Mouse (Mus musculus) hindbrain, embryonic 11.5 days (tissue): ENCODE data around the gene Slc1a5. TPM values are rescaled to one million over a fixed set of nuclear protein-coding genes. Genes with fewer than 3 reads are reported as not detected.
A peak's percentile ranks its signal among the peaks of the same experiment; 100 is the strongest.

Experiments
- ATAC-seq: fragments of 200-750 bp; cut with Nextera tagmentation; 2 replicates; pipeline ENCODE4 v1.8.0; 2017; ENCODE audit warnings: mild to moderate bottlenecking, moderate TSS enrichment, moderate library complexity; ENCODE audit not compliant: low FRiP score
- DNase-seq: peaks from one replicate; pipeline ENCODE4 v3.0.0-alpha.2; 2015; ENCODE audit warnings: low spot score
- H3K27ac ChIP-seq: fragments of 300-500 bp; sonication (generic); 2 replicates; pipeline ENCODE4 v1.5.1; 2014; ENCODE audit warnings: mild to moderate bottlenecking, low read depth, low read length
- H3K27me3 ChIP-seq: fragments of 300-500 bp; sonication (generic); 2 replicates; pipeline ENCODE4 v1.6.1; 2014; ENCODE audit warnings: mild to moderate bottlenecking, low read length, moderate library complexity, mixed read lengths; ENCODE audit not compliant: control insufficient read depth, insufficient read depth
- H3K36me3 ChIP-seq: fragments of 300-500 bp; sonication (generic); 2 replicates; pipeline ENCODE4 v1.6.1; 2014; ENCODE audit warnings: mild to moderate bottlenecking, low read length, moderate library complexity, mixed read lengths; ENCODE audit not compliant: control insufficient read depth, insufficient read depth
- H3K4me1 ChIP-seq: fragments of 300-500 bp; sonication (generic); replicated peaks from 2 replicates; pipeline ENCODE4 v1.6.1; 2014; ENCODE audit warnings: low read length, mixed read lengths; ENCODE audit not compliant: control insufficient read depth, insufficient read depth
- H3K4me2 ChIP-seq: fragments of 300-500 bp; sonication (generic); replicated peaks from 2 replicates; pipeline ENCODE4 v1.6.1; 2014; ENCODE audit warnings: mild to moderate bottlenecking, low read depth, low read length
- H3K4me3 ChIP-seq: fragments of 300-500 bp; sonication (generic); 2 replicates; pipeline ENCODE4 v1.5.1; 2014; ENCODE audit warnings: low read depth, low read length
- H3K9ac ChIP-seq: fragments of 300-500 bp; sonication (generic); 2 replicates; pipeline ENCODE4 v1.6.1; 2014; ENCODE audit warnings: low read depth, low read length
- H3K9me3 ChIP-seq: fragments of 300-500 bp; sonication (generic); 2 replicates; pipeline ENCODE4 v1.6.1; 2016; ENCODE audit warnings: low read length; ENCODE audit not compliant: control insufficient read depth
- WGBS: fragments of 180-500 bp; shearing (Covaris S2); extraction: QIAGEN DNeasy Blood & Tissue Kit; methylation state at CpG from one replicate; pipeline ENCODE4 v1.1.7; 2014; 5-methylcytosine and 5-hydroxymethylcytosine counted together
- polyA plus RNA-seq: library from polyadenylated mRNA; unstranded; fragments of >200 nt; fragmentation: Nextera tagmentation; extraction: Ambion mirVana; gene quantifications from 2 replicates; pipeline ENCODE4 v1.2.1, GENCODE M21; 2014

The Slc1a5 gene
- polyA plus RNA-seq, 1 experiment from 2014 or later = 15.0 TPM

GRCm38 (mm10) chr7:16810399-16810919 lies 29.3 kb downstream of the Slc1a5 start:
- 50% methylated on average over 28 of the region's 28 CpGs for WGBS
- DNase-seq (no peak), ATAC-seq (no peak; the same call in 1 of the 2 replicates)
- Histone ChIP-seq H3K9me3 (no peaks in the 10 kb centered on the region), H3K4me3 (peak overlapping the region; percentile 31), H3K9ac (0 out of 2 replicates have a peak overlapping the region, but pooled peaks have one; percentile 24), H3K27me3 (peaks cover 25% of the 10 kb centered on the region), H3K4me2 (peak overlapping the region; percentile 60), H3K27ac (no peak overlapping the region), H3K36me3 (0 out of 2 replicates have a peak, but pooled peaks cover 4% of the 10 kb centered on the region), H3K4me1 (peaks cover 16% of the 10 kb centered on the region)

- H3K4me2 ChIP-seq = peak overlapping the region; percentile 60
- DNase-seq = peak; percentile 74
- H3K9me3 ChIP-seq = no peaks in the 10 kb centered on the region
- peak overlapping the region; percentile 31 for H3K4me3 ChIP-seq
- H3K36me3 ChIP-seq = 0 out of 2 replicates have a peak, but pooled peaks cover 4% of the 10 kb centered on the region
- WGBS = 4% methylated on average over 70 of the region's 90 CpGs
- peaks cover 25% of the 10 kb centered on the region for H3K27me3 ChIP-seq
- peak; percentile 20 for ATAC-seq
- peak overlapping the region; percentile 31 for H3K27ac ChIP-seq
- peaks cover 20% of the 10 kb centered on the region for H3K4me1 ChIP-seq
- peak overlapping the region; percentile 24; the same call in 1 of the 2 replicates for H3K9ac ChIP-seq
These were observed 29.9 kb downstream of the Slc1a5 start for GRCm38 (mm10) chr7:16810920-16811648.

- ATAC-seq (no peak), DNase-seq (no peak)
- 0 out of 2 replicates have a peak, but pooled peaks cover 4% of the 10 kb centered on the region for H3K36me3 ChIP-seq
- 9% methylated on average over 17 of the region's 17 CpGs for WGBS
- H3K9ac ChIP-seq = peak overlapping the region; percentile 3
- peak overlapping the region; percentile 31; the same call in 1 of the 2 replicates for H3K27ac ChIP-seq
- H3K9me3 ChIP-seq = no peaks in the 10 kb centered on the region
- H3K4me3 ChIP-seq = peak overlapping the region; percentile 31
- peaks cover 20% of the 10 kb centered on the region for H3K4me1 ChIP-seq
- H3K27me3 ChIP-seq = peaks cover 25% of the 10 kb centered on the region
- peak overlapping the region; percentile 60 for H3K4me2 ChIP-seq
These were observed 30.5 kb downstream of the Slc1a5 start for GRCm38 (mm10) chr7:16811649-16812070.

GRCm38 (mm10) chr7:16812505-16812904 lies 31.4 kb downstream of the Slc1a5 start:
- Histone ChIP-seq H3K9ac (no peak overlapping the region), H3K36me3 (0 out of 2 replicates have a peak, but pooled peaks cover 4% of the 10 kb centered on the region), H3K9me3 (no peaks in the 10 kb centered on the region), H3K4me3 (no peak overlapping the region), H3K4me1 (peaks cover 24% of the 10 kb centered on the region), H3K27me3 (peaks cover 25% of the 10 kb centered on the region), H3K4me2 (no peak overlapping the region), H3K27ac (no peak overlapping the region)
- ATAC-seq (no peak), DNase-seq (no peak)
- WGBS = 85% methylated on average over 2 of the region's 2 CpGs

- Histone ChIP-seq H3K4me2 (peak within 1 kb of the TSS; percentile 92), H3K9me3 (no peaks in the 10 kb centered on the region), H3K27ac (peak within 1 kb of the TSS; percentile 99), H3K4me1 (peaks cover 33% of the 10 kb centered on the region), H3K27me3 (peaks cover 23% of the 10 kb centered on the region), H3K4me3 (peak within 1 kb of the TSS; percentile 98), H3K9ac (peak within 1 kb of the TSS; percentile 100), H3K36me3 (no peaks in the 10 kb centered on the region)
- peak; percentile 80 for ATAC-seq
- peak; percentile 71 for DNase-seq
- WGBS = 0% methylated on average over 1 of the region's 1 CpGs
These were observed 34.3 kb downstream of the Slc1a5 start, which contains the start of gene Strn4 for GRCm38 (mm10) chr7:16815351-16815941. Gene Strn4, plus strand, starts transcription at chr7:16815889.

GRCm38 (mm10) chr7:16816078-16816474 lies 34.9 kb downstream of the Slc1a5 start:
- ATAC-seq (peak; percentile 75), DNase-seq (peak; percentile 95)
- Histone ChIP-seq H3K9me3 (no peaks in the 10 kb centered on the region), H3K36me3 (no peaks in the 10 kb centered on the region), H3K27me3 (peaks cover 17% of the 10 kb centered on the region), H3K4me1 (peaks cover 27% of the 10 kb centered on the region), H3K9ac (peak overlapping the region; percentile 100), H3K4me3 (peak overlapping the region; percentile 98), H3K4me2 (peak overlapping the region; percentile 92), H3K27ac (peak overlapping the region; percentile 99)
- WGBS = under 1% methylated on average over 15 of the region's 55 CpGs

- DNase-seq (peak; percentile 78), ATAC-seq (peak; percentile 74)
- Histone ChIP-seq H3K9ac (peak within 1 kb of the TSS; percentile 100), H3K4me1 (peaks cover 24% of the 10 kb centered on the region), H3K4me2 (peak within 1 kb of the TSS; percentile 92), H3K36me3 (no peaks in the 10 kb centered on the region), H3K9me3 (no peaks in the 10 kb centered on the region), H3K4me3 (peak within 1 kb of the TSS; percentile 98), H3K27ac (peak within 1 kb of the TSS; percentile 99), H3K27me3 (peaks cover 12% of the 10 kb centered on the region)
- WGBS = under 1% methylated on average over 44 of the region's 64 CpGs
These were observed 35.5 kb downstream of the Slc1a5 start, which contains the start of gene Fkrp for GRCm38 (mm10) chr7:16816475-16817122. Gene Fkrp, minus strand, starts transcription at chr7:16816732.

GRCm38 (mm10) chr7:16817693-16818092 lies 36.6 kb downstream of the Slc1a5 start:
- Histone ChIP-seq H3K36me3 (0 out of 2 replicates have a peak, but pooled peaks cover 2% of the 10 kb centered on the region), H3K27ac (no peak overlapping the region), H3K9me3 (no peaks in the 10 kb centered on the region), H3K4me1 (peaks cover 21% of the 10 kb centered on the region), H3K4me2 (peak overlapping the region; percentile 92), H3K4me3 (peak overlapping the region; percentile 98), H3K27me3 (peaks cover 2% of the 10 kb centered on the region; the same call in 1 of the 2 replicates), H3K9ac (peak overlapping the region; percentile 100)
- 68% methylated on average over 3 of the region's 3 CpGs for WGBS
- DNase-seq (no peak), ATAC-seq (no peak)
